Mouse (Mus musculus) mammary gland, adult 2 months (tissue): ENCODE measurements around the gene D17H6S53E. TPM values are rescaled to one million over a fixed set of nuclear protein-coding genes. Genes with fewer than 3 reads are reported as not detected.

ENCODE experiments used
- polyA plus RNA-seq: library from polyadenylated mRNA; depleted of rRNA; stranded (reverse); fragments of >200 nt; gene quantifications from 2 replicates; pipeline ENCODE4 v1.2.3, GENCODE M21; 2012; ENCODE audit warnings: low replicate concordance; rRNA removed

The D17H6S53E gene
- polyA plus RNA-seq, 1 experiment: 8.7 TPM

Other genes with a start within 250 kb of the D17H6S53E start
- 13.1 and 14.3 TPM in 2 replicates for gene Zbtb12, start 246.9 kb upstream of the D17H6S53E start, polyA plus RNA-seq
- gene Gm20547, start 244.3 kb upstream of the D17H6S53E start, polyA plus RNA-seq: 0.06 and 0.07 TPM in 2 replicates
- gene C2, start 228.1 kb upstream of the D17H6S53E start, polyA plus RNA-seq: 46.9 and 64.7 TPM in 2 replicates
- 189 and 339 TPM in 2 replicates for gene Ehmt2, start 227.9 kb upstream of the D17H6S53E start, polyA plus RNA-seq
- gene Slc44a4, start 211.9 kb upstream of the D17H6S53E start, polyA plus RNA-seq: 7.4 and 9.2 TPM in 2 replicates
- gene Neu1, start 195.1 kb upstream of the D17H6S53E start, polyA plus RNA-seq: 48.4 and 54.9 TPM in 2 replicates
- gene Hspa1b, start 167.1 kb upstream of the D17H6S53E start, polyA plus RNA-seq: 43.1 and 146 TPM in 2 replicates
- 0.30 TPM in 1 of 2 replicates, not detected in the other for gene Gm20481, start 156.5 kb upstream of the D17H6S53E start, polyA plus RNA-seq
- gene Hspa1a, start 154.2 kb upstream of the D17H6S53E start, polyA plus RNA-seq: 17.7 and 42.4 TPM in 2 replicates
- 0.30 and 3.0 TPM in 2 replicates for gene Hspa1l, start 153.7 kb upstream of the D17H6S53E start, polyA plus RNA-seq
- 75.4 and 108 TPM in 2 replicates for gene Lsm2, start 144.5 kb upstream of the D17H6S53E start, polyA plus RNA-seq
- 197 and 475 TPM in 2 replicates for gene Vars, start 125.4 kb upstream of the D17H6S53E start, polyA plus RNA-seq
- 1.4 and 3.9 TPM in 2 replicates for gene Vwa7, start 109.8 kb upstream of the D17H6S53E start, polyA plus RNA-seq
- gene Sapcd1, start 98.4 kb upstream of the D17H6S53E start, polyA plus RNA-seq: 1.7 and 2.0 TPM in 2 replicates
- 4.2 and 4.8 TPM in 2 replicates for gene Msh5, start 79.6 kb upstream of the D17H6S53E start, polyA plus RNA-seq
- 110 and 121 TPM in 2 replicates for gene Clic1, start 76.4 kb upstream of the D17H6S53E start, polyA plus RNA-seq
- gene Ddah2, start 67.3 kb upstream of the D17H6S53E start, polyA plus RNA-seq: 58.1 and 90.9 TPM in 2 replicates
- gene Ly6g6c, start 61.0 kb upstream of the D17H6S53E start, polyA plus RNA-seq: 1.5 and 25.2 TPM in 2 replicates
- 0.67 and 0.80 TPM in 2 replicates for gene Mpig6b, start 60.2 kb upstream of the D17H6S53E start, polyA plus RNA-seq
- 5.7 and 9.0 TPM in 2 replicates for gene Ly6g6e, start 49.5 kb upstream of the D17H6S53E start, polyA plus RNA-seq
- 1.1 and 2.2 TPM in 2 replicates for gene Ly6g6d, start 48.3 kb upstream of the D17H6S53E start, polyA plus RNA-seq
- gene Ly6g6f, start 40.8 kb upstream of the D17H6S53E start, polyA plus RNA-seq: 0.19 TPM in 1 of 2 replicates, not detected in the other
- 200 and 293 TPM in 2 replicates for gene Abhd16a, start 37.1 kb upstream of the D17H6S53E start, polyA plus RNA-seq
- gene Ly6g5c, start 18.1 kb upstream of the D17H6S53E start, polyA plus RNA-seq: not detected in 2 replicates
- 3.5 and 4.4 TPM in 2 replicates for gene Ly6g5b, start 10.9 kb upstream of the D17H6S53E start, polyA plus RNA-seq
- gene Gpank1, start 4.9 kb upstream of the D17H6S53E start, polyA plus RNA-seq: 16.3 and 24.8 TPM in 2 replicates
- gene Csnk2b, start 4.3 kb upstream of the D17H6S53E start, polyA plus RNA-seq: 376 and 470 TPM in 2 replicates
- 0.16 and 0.93 TPM in 2 replicates for gene Apom, start 5.7 kb downstream of the D17H6S53E start, polyA plus RNA-seq
- 203 and 278 TPM in 2 replicates for gene Bag6, start 8.8 kb downstream of the D17H6S53E start, polyA plus RNA-seq
- gene Prrc2a, start 38.5 kb downstream of the D17H6S53E start, polyA plus RNA-seq: 344 and 571 TPM in 2 replicates
- 2.8 and 5.7 TPM in 2 replicates for gene Aif1, start 49.7 kb downstream of the D17H6S53E start, polyA plus RNA-seq
- gene Lst1, start 62.1 kb downstream of the D17H6S53E start, polyA plus RNA-seq: 48.2 and 60.4 TPM in 2 replicates
- gene Ltb, start 68.1 kb downstream of the D17H6S53E start, polyA plus RNA-seq: 118 and 400 TPM in 2 replicates
- gene Tnf, start 75.6 kb downstream of the D17H6S53E start, polyA plus RNA-seq: 7.1 and 9.9 TPM in 2 replicates
- gene Lta, start 79.0 kb downstream of the D17H6S53E start, polyA plus RNA-seq: 12.2 and 19.0 TPM in 2 replicates
- 0.80 and 4.0 TPM in 2 replicates for gene Gm16181, start 94.5 kb downstream of the D17H6S53E start, polyA plus RNA-seq
- 6.5 and 11.8 TPM in 2 replicates for gene Atp6v1g2, start 107.3 kb downstream of the D17H6S53E start, polyA plus RNA-seq
- gene Nfkbil1, start 109.4 kb downstream of the D17H6S53E start, polyA plus RNA-seq: 10.2 and 38.6 TPM in 2 replicates
- gene Ddx39b, start 115.4 kb downstream of the D17H6S53E start, polyA plus RNA-seq: 265 and 272 TPM in 2 replicates
- 1,785 and 2,234 TPM in 2 replicates for gene H2-D1, start 136.4 kb downstream of the D17H6S53E start, polyA plus RNA-seq
- gene H2-Q1, start 194.0 kb downstream of the D17H6S53E start, polyA plus RNA-seq: 0.06 and 0.08 TPM in 2 replicates
- gene H2-Q2, start 215.9 kb downstream of the D17H6S53E start, polyA plus RNA-seq: 2.9 and 3.9 TPM in 2 replicates